Mouse (Mus musculus) heart, adult 2 months (tissue): ENCODE results near the gene Abhd18. TPM values are rescaled to one million over a fixed set of nuclear protein-coding genes. Genes with fewer than 3 reads are reported as not detected.

Experiments
- DNase-seq, 2 experiments: peaks; one replicate each; pipeline ENCODE4 v3.0.0; 2021
- H3K27ac ChIP-seq: fragments of 200-600 bp; 2 replicates; pipeline ENCODE4 v1.8.1; 2022
- H3K27me3 ChIP-seq: fragments of 200-500 bp; 2 replicates; pipeline ENCODE4 v1.6.1; 2012; ENCODE audit warnings: mild to moderate bottlenecking, low read length, inconsistent platforms, mixed read lengths; ENCODE audit not compliant: control insufficient read depth, insufficient read depth
- H3K36me3 ChIP-seq: fragments of 200-500 bp; 2 replicates; pipeline ENCODE4 v1.6.1; 2012; ENCODE audit warnings: low read length, inconsistent platforms; ENCODE audit not compliant: control insufficient read depth, insufficient read depth
- H3K4me1 ChIP-seq: fragments of 200-500 bp; 2 replicates; pipeline ENCODE4 v1.6.1; 2011; ENCODE audit warnings: low read length; ENCODE audit not compliant: control insufficient read depth, insufficient read depth
- H3K4me3 ChIP-seq: fragments of 200-600 bp; 2 replicates; pipeline ENCODE4 v1.8.1; 2022
- H3K79me2 ChIP-seq: fragments of 200-500 bp; replicated peaks from 2 replicates; pipeline ENCODE4 v1.6.1; 2012; ENCODE audit warnings: mild to moderate bottlenecking, inconsistent platforms, low read length, moderate library complexity, mixed read lengths; ENCODE audit not compliant: control insufficient read depth, insufficient read depth
- H3K9ac ChIP-seq: fragments of 200-500 bp; 2 replicates; pipeline ENCODE4 v1.6.1; 2012; ENCODE audit warnings: low read depth, mild to moderate bottlenecking, control low read depth, inconsistent platforms, low read length, mixed read lengths
- CTCF ChIP-seq: fragments of 200-600 bp; IDR thresholded peaks from 2 replicates; pipeline ENCODE4 v1.8.1; 2022; ENCODE audit warnings: antibody characterized with exemption, mild to moderate bottlenecking, moderate library complexity
- EP300 ChIP-seq: fragments of 200-500 bp; IDR thresholded peaks from 2 replicates; pipeline ENCODE4 v1.6.1; 2011; ENCODE audit warnings: low read depth, low read length, control low read depth; ENCODE audit not compliant: insufficient read depth
- POLR2A ChIP-seq: fragments of 200-500 bp; IDR thresholded peaks from 2 replicates; pipeline ENCODE4 v1.6.1; 2011; ENCODE audit warnings: mild to moderate bottlenecking, low read depth, low read length, control low read depth; ENCODE audit not compliant: insufficient read depth
- WGBS: fragments of 180-500 bp; shearing (Covaris S2); methylation state at CpG from one replicate; pipeline ENCODE4 v1.1.7; 2018; 5-methylcytosine and 5-hydroxymethylcytosine counted together
- intact Hi-C: fragments of 180-260 bp; cut with DNase I; formaldehyde crosslinking; loops from one replicate; pipeline ENCODE4 v1.15.1; 2025
- polyA plus RNA-seq: library from polyadenylated mRNA; depleted of rRNA; stranded (reverse); fragments of >200 nt; gene quantifications from 2 replicates; pipeline ENCODE4 v1.2.3, GENCODE M21; 2012; rRNA removed
- total RNA-seq, 2 experiments: library from RNA; stranded (reverse); gene quantifications; 2 replicates each; pipeline ENCODE4 v1.2.3; 2021

Gene Abhd18
- total and polyA plus RNA-seq, 3 experiments: 14.6 to 93.5 (median 73.8) TPM

DNA sequence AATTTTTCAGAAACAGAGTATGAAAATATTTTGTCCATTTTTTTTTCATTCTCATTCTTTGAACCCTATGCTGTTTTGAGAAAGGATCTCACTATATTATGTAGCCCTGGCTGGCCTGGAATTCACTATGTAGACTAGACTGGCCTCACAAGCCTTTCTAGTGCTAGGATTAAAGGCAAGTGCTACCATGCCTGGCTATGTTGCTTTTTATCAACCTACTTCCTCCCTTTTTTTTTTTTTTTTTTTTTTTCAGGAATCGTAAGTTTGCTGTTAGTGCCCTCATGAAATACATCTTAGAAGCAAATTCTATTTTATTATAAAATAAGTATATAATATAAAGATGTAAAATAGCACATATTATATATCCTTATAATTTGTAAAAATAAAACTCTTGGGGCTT, 108.0 kb downstream of the Abhd18 start:
- Histone ChIP-seq H3K4me3 (no peak overlapping the region), H3K36me3 (no peaks in the 10 kb centered on the region), H3K79me2 (peaks cover 2% of the 10 kb centered on the region; the same call in 1 of the 2 replicates), H3K27ac (no peak overlapping the region), H3K9ac (no peak overlapping the region), H3K27me3 (no peaks in the 10 kb centered on the region), H3K4me1 (peaks cover 1% of the 10 kb centered on the region)
- TF ChIP-seq EP300 (no peak), POLR2A (no peak), CTCF (no peak)
- no peak for DNase-seq
- 65% methylated on average over 1 of the region's 1 CpGs for WGBS
- intact Hi-C loops: no loop called here

DNA sequence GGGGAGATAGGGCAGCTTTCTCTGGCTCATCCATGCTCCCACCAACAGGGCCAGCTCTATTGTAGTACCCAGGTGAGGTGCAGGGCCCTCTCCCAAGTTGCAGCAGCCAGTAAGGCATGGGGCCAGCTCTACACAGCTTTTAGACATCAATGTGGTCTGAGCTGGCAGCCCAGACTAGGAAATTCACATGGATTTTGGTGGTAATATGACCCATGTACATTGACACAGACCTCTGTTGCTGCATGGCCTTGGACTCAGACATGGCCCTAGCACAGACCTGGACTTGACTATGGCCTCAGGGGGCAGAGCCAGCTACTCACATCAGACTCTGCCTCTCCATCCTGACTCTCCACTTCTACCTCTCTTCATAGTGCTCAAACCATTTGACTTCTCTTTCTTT, 112.1 kb downstream of the Abhd18 start:
- no peak overlapping the region for H3K27ac ChIP-seq
- H3K27me3 ChIP-seq: no peaks in the 10 kb centered on the region
- peaks cover 2% of the 10 kb centered on the region; the same call in 1 of the 2 replicates for H3K79me2 ChIP-seq
- no peaks in the 10 kb centered on the region for H3K36me3 ChIP-seq
- TF ChIP-seq CTCF (no peak), EP300 (no peak), POLR2A (no peak)
- no peaks in the 10 kb centered on the region for H3K4me1 ChIP-seq
- DNase-seq: no peak
- H3K4me3 ChIP-seq: no peak overlapping the region
- no peak overlapping the region for H3K9ac ChIP-seq
- intact Hi-C loops: no loop called here

DNA sequence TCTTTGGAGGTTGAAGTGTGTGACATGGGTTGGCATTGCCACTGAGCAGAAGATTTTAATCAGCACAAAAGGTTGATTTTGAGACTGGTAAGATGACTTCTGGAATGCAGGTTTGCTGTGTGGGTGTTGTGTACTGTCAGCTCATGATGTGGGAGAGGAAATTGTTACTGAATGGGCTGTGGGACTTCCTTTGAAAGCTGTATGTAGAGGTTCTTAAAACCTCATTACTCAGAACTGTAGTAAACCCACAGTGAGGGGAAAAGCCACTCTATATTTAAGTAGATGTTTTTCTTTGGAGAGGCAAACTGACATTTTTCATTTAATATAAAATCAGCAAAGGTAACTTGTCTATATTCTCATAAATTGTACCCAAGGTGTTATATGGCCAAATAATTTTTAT, 134.0 kb downstream of the Abhd18 start:
- DNase-seq: no peak

DNA sequence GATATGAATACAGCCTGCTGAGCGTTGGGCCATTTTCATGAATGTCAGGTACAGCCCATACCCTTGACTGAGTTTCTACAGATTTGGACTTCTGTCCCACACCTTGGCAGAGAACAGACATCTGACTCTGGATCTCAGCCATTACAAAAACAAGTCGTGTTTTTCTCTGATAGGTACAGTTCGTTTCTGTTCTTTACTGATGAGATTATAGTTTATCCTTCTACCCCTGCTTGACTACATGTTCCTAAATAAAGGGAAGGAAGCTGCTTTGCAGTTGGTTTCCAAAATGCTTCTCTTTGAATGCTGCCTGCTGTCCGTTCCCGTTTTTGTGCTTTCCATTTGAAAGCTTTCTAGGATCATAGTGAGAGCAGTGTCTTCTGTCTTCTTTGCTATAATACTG, 140.8 kb downstream of the Abhd18 start:
- no peak overlapping the region for H3K9ac ChIP-seq
- intact Hi-C loops: loop anchor here (5.0 kb wide), 1 partner anchor 190 kb away; no protein-coding TSS in a partner anchor
- no peak overlapping the region for H3K4me3 ChIP-seq
- H3K36me3 ChIP-seq: no peaks in the 10 kb centered on the region
- no peaks in the 10 kb centered on the region for H3K79me2 ChIP-seq
- TF ChIP-seq CTCF: no peak
- no peak for TF ChIP-seq POLR2A
- TF ChIP-seq EP300: no peak
- H3K27me3 ChIP-seq: no peaks in the 10 kb centered on the region
- 54% methylated on average over 5 of the region's 5 CpGs for WGBS
- DNase-seq: no peak
- H3K4me1 ChIP-seq: no peaks in the 10 kb centered on the region
- no peak overlapping the region for H3K27ac ChIP-seq

More for the DNA sequence above, 134.0 kb downstream of the Abhd18 start:
- no peak overlapping the region for H3K4me3 ChIP-seq
- H3K27ac ChIP-seq: no peak overlapping the region
- no peaks in the 10 kb centered on the region for H3K27me3 ChIP-seq
- TF ChIP-seq CTCF: no peak
- no peak for TF ChIP-seq POLR2A
- no peak for TF ChIP-seq EP300
- H3K79me2 ChIP-seq: no peaks in the 10 kb centered on the region
- intact Hi-C loops: no loop called here
- H3K36me3 ChIP-seq: no peaks in the 10 kb centered on the region
- H3K4me1 ChIP-seq: no peaks in the 10 kb centered on the region
- no peak overlapping the region for H3K9ac ChIP-seq

Other genes with a start within 250 kb of the Abhd18 start
- gene Slc25a31, start 138.1 kb upstream of the Abhd18 start, total RNA-seq: under 1 TPM; 0.16 to 0.29 TPM
- 0.18 and 0.37 TPM in 2 replicates for gene Slc25a31, start 138.1 kb upstream of the Abhd18 start, polyA plus RNA-seq
- gene Hspa4l, start 102.5 kb upstream of the Abhd18 start, total RNA-seq: 10 to 100 TPM; 52.9 to 55.4 TPM
- gene Hspa4l, start 102.5 kb upstream of the Abhd18 start, polyA plus RNA-seq: 6.8 and 11.9 TPM in 2 replicates
- gene Plk4, start 47.0 kb upstream of the Abhd18 start, total RNA-seq: 1 to 10 TPM; 1.1 to 1.5 TPM
- gene Plk4, start 47.0 kb upstream of the Abhd18 start, polyA plus RNA-seq: 1.5 TPM in 2 replicates
- gene Mfsd8, start 84 bp upstream of the Abhd18 start, total RNA-seq: 10 to 100 TPM; 16.1 to 18.9 TPM
- 4.9 and 12.6 TPM in 2 replicates for gene Mfsd8, start 84 bp upstream of the Abhd18 start, polyA plus RNA-seq
- gene 1700034I23Rik, start 55.6 kb downstream of the Abhd18 start, total RNA-seq: under 1 TPM in 1 of 2 experiments, not detected in 1; 0.23 TPM
- gene 1700034I23Rik, start 55.6 kb downstream of the Abhd18 start, polyA plus RNA-seq: 0.06 TPM in 2 replicates
- 10 to 100 TPM; 62.6 to 66.9 TPM for gene Larp1b, start 102.9 kb downstream of the Abhd18 start, total RNA-seq
- gene Larp1b, start 102.9 kb downstream of the Abhd18 start, polyA plus RNA-seq: 16.2 and 32.9 TPM in 2 replicates
- gene Pgrmc2, start 236.1 kb downstream of the Abhd18 start, total RNA-seq: 10 to 100 TPM; 28.7 to 34.5 TPM
- gene Pgrmc2, start 236.1 kb downstream of the Abhd18 start, polyA plus RNA-seq: 12.2 and 17.0 TPM in 2 replicates